In genomic region chr15:83099533-83100331, GRCm38 (mm10) we compare ENCODE assay signal across 8 mouse cellular contexts. TPM values are rescaled to one million over a fixed set of nuclear protein-coding genes. Genes with fewer than 3 reads are reported as not detected.
DNase-seq lines count a peak whose midpoint lies in the region; ATAC-seq and TF ChIP-seq lines count a peak whose summit lies in the region.

No protein-coding gene starts in this region.

- WGBS in intestine, embryonic 16.5 days = 3% methylated on average over 31 of the region's 31 CpGs
- 5% methylated on average over 31 of the region's 31 CpGs for WGBS in liver, embryonic 12.5 days (ENCODE audit: insufficient replicate concordance)
- 3% methylated on average over 31 of the region's 31 CpGs for WGBS in stomach, embryonic 14.5 days

- peak overlapping the region; percentile 16 for H3ac ChIP-seq in myocyte (ENCODE audit: control insufficient read depth, insufficient read length)

- peak; percentile 97 for ATAC-seq in granulocyte monocyte progenitor cell, adult 5-6 weeks (replicated peaks; ENCODE audit: poor library complexity, severe bottlenecking)
- ATAC-seq in intestine, embryonic 16.5 days = peak; percentile 95
- ATAC-seq in liver, embryonic 12.5 days = peak; percentile 91
- ATAC-seq in stomach, embryonic 14.5 days (ENCODE audit: insufficient number of reproducible peaks, insufficient read depth, low FRiP score, low read depth) = peak; percentile 90

- H3K4me1 ChIP-seq in intestine, embryonic 16.5 days (ENCODE audit: control insufficient read depth, insufficient read depth, low read length) = peaks cover 10% of the 10 kb centered on the region
- peaks cover 19% of the 10 kb centered on the region for H3K4me1 ChIP-seq in liver, embryonic 12.5 days
- peaks cover 11% of the 10 kb centered on the region; the same call in 1 of the 2 replicates for H3K4me1 ChIP-seq in stomach, embryonic 14.5 days (ENCODE audit: control insufficient read depth, insufficient read depth, low read length)

- no peaks in the 10 kb centered on the region for H3K79me2 ChIP-seq in myocyte (ENCODE audit: control insufficient read depth, insufficient read depth)

- TF ChIP-seq POLR2A in myocyte (IDR thresholded peaks at IDR 0.05; ENCODE audit: insufficient read length, low read depth) = peak; percentile 85

- peak overlapping the region; percentile 86 for H3K9ac ChIP-seq in intestine, embryonic 16.5 days (ENCODE audit: low read depth, low read length)
- H3K9ac ChIP-seq in liver, embryonic 12.5 days = peak overlapping the region; percentile 81
- H3K9ac ChIP-seq in stomach, embryonic 14.5 days (replicated peaks; ENCODE audit: low read depth, low read length) = peak overlapping the region; percentile 66

- no peaks in the 10 kb centered on the region for H3K36me3 ChIP-seq in intestine, embryonic 16.5 days (ENCODE audit: control insufficient read depth, insufficient read depth, low read length)
- H3K36me3 ChIP-seq in liver, embryonic 12.5 days = no peaks in the 10 kb centered on the region
- no peaks in the 10 kb centered on the region for H3K36me3 ChIP-seq in myocyte (ENCODE audit: control insufficient read depth, insufficient read depth)
- no peaks in the 10 kb centered on the region; the same call in 1 of the 2 replicates for H3K36me3 ChIP-seq in stomach, embryonic 14.5 days (ENCODE audit: control insufficient read depth, insufficient read depth, low read length)

- H3K27me3 ChIP-seq in intestine, embryonic 16.5 days (replicated peaks; ENCODE audit: control insufficient read depth, insufficient read depth, low read length) = no peaks in the 10 kb centered on the region
- H3K27me3 ChIP-seq in liver, embryonic 12.5 days (replicated peaks) = peaks cover 20% of the 10 kb centered on the region
- no peaks in the 10 kb centered on the region for H3K27me3 ChIP-seq in myocyte (ENCODE audit: control insufficient read depth, insufficient read depth, insufficient read length)
- no peaks in the 10 kb centered on the region for H3K27me3 ChIP-seq in stomach, embryonic 14.5 days (ENCODE audit: control insufficient read depth, insufficient read depth, low read length)

- H3K4me3 ChIP-seq in intestine, embryonic 16.5 days (ENCODE audit: low read length) = peak overlapping the region; percentile 70
- H3K4me3 ChIP-seq in liver, embryonic 12.5 days = peak overlapping the region; percentile 68
- H3K4me3 ChIP-seq in myocyte = peak overlapping the region; percentile 52
- peak overlapping the region; percentile 49 for H3K4me3 ChIP-seq in stomach, embryonic 14.5 days (ENCODE audit: low read depth, low read length)

- peak overlapping the region; percentile 52; the same call in 1 of the 2 replicates for H3K27ac ChIP-seq in intestine, embryonic 16.5 days (ENCODE audit: low read length)
- peak overlapping the region; percentile 65; the same call in 1 of the 2 replicates for H3K27ac ChIP-seq in liver, embryonic 12.5 days
- no peak overlapping the region for H3K27ac ChIP-seq in stomach, embryonic 14.5 days (ENCODE audit: low read length)

- DNase-seq in left cerebral cortex, adult 18-20 months (ENCODE audit: low spot score in 2 of 2) = peak; percentile 47 to 58
- DNase-seq in left cerebral cortex, adult 11 months (ENCODE audit: low spot score) = no peak
- peak; percentile 94 for DNase-seq in embryo, embryonic 11 days

- no peaks in the 10 kb centered on the region for H3K9me3 ChIP-seq in intestine, embryonic 16.5 days (ENCODE audit: control insufficient read depth, low read length)
- H3K9me3 ChIP-seq in liver, embryonic 12.5 days (replicated peaks) = no peaks in the 10 kb centered on the region
- H3K9me3 ChIP-seq in stomach, embryonic 14.5 days (ENCODE audit: control insufficient read depth, low read depth, low read length) = no peaks in the 10 kb centered on the region

- H3K4me2 ChIP-seq in intestine, embryonic 16.5 days (ENCODE audit: low read depth, low read length) = peak overlapping the region; percentile 90
- H3K4me2 ChIP-seq in liver, embryonic 12.5 days = peak overlapping the region; percentile 94
- peak overlapping the region; percentile 99 for H3K4me2 ChIP-seq in myocyte (ENCODE audit: low read depth)
- H3K4me2 ChIP-seq in stomach, embryonic 14.5 days (replicated peaks; ENCODE audit: low read depth, low read length) = peak overlapping the region; percentile 79

TF ChIP-seq in myocyte, 11 proteins besides CTCF, POLR2A, EP300 and RAD21:
- peak; percentile 85 for TF ChIP-seq POLR2AphosphoS2 (IDR thresholded peaks at IDR 0.05; ENCODE audit: insufficient read length, low read depth)
- TF ChIP-seq E2F4 (IDR thresholded peaks at IDR 0.05; ENCODE audit: insufficient read depth) = peak; percentile 60
- TF ChIP-seq SRF (IDR thresholded peaks at IDR 0.05; ENCODE audit: control insufficient read depth, insufficient read length, low read depth) = no peak
- no peak for TF ChIP-seq TCF12 (IDR thresholded peaks at IDR 0.05; ENCODE audit: insufficient read depth, poor library complexity, severe bottlenecking)

RNA-seq across cellular contexts. Expression of gene Serhl, which starts 10.4 kb away (rescaled TPM):
- 1 to 10 TPM; 9.0 to 9.4 TPM for total RNA-seq in left cerebral cortex, adult 18-20 months (2021)
- 48.6 and 66.5 TPM in 2 replicates for total RNA-seq in granulocyte monocyte progenitor cell, adult 5-6 weeks (2014; fragmentation: Nextera tagmentation)
- 28.0 and 39.1 TPM in 2 replicates for total RNA-seq in granulocyte monocyte progenitor cell, adult 5-6 weeks (2017)
- polyA plus RNA-seq in intestine, embryonic 16.5 days (2015; fragmentation: Nextera tagmentation; extraction: Ambion mirVana) = 59.5 and 71.0 TPM in 2 replicates
- 24.5 and 28.0 TPM in 2 replicates for polyA plus RNA-seq in liver, embryonic 12.5 days (2016; fragmentation: Nextera tagmentation; extraction: Ambion mirVana)
- polyA plus RNA-seq in myocyte (2012; fragmentation: generic; extraction: Trizol) = 33.7 TPM
- 58.9 and 61.7 TPM in 2 replicates for polyA plus RNA-seq in stomach, embryonic 14.5 days (2014; fragmentation: Nextera tagmentation; extraction: Ambion mirVana)

RNA-seq across cellular contexts. Expression of gene Rrp7a, which starts 22.9 kb away (rescaled TPM):
- 100 to 1,000 TPM; 154 to 189 TPM for total RNA-seq in left cerebral cortex, adult 18-20 months (2021)
- total RNA-seq in granulocyte monocyte progenitor cell, adult 5-6 weeks (2014; fragmentation: Nextera tagmentation) = 26.9 and 35.9 TPM in 2 replicates
- total RNA-seq in granulocyte monocyte progenitor cell, adult 5-6 weeks (2017) = 50.0 and 88.6 TPM in 2 replicates
- 69.4 and 75.4 TPM in 2 replicates for polyA plus RNA-seq in intestine, embryonic 16.5 days (2015; fragmentation: Nextera tagmentation; extraction: Ambion mirVana)
- 36.5 and 42.3 TPM in 2 replicates for polyA plus RNA-seq in liver, embryonic 12.5 days (2016; fragmentation: Nextera tagmentation; extraction: Ambion mirVana)
- 172 TPM for polyA plus RNA-seq in myocyte (2012; fragmentation: generic; extraction: Trizol)
- polyA plus RNA-seq in stomach, embryonic 14.5 days (2014; fragmentation: Nextera tagmentation; extraction: Ambion mirVana) = 45.9 and 49.3 TPM in 2 replicates

RNA-seq across cellular contexts. Expression of gene Poldip3, which starts 49.5 kb away (rescaled TPM):
- 10 to 100 TPM; 83.2 to 93.1 TPM for total RNA-seq in left cerebral cortex, adult 18-20 months (2021)
- 56.1 and 72.5 TPM in 2 replicates for total RNA-seq in granulocyte monocyte progenitor cell, adult 5-6 weeks (2014; fragmentation: Nextera tagmentation)
- 78.7 and 81.9 TPM in 2 replicates for total RNA-seq in granulocyte monocyte progenitor cell, adult 5-6 weeks (2017)
- 104 and 106 TPM in 2 replicates for polyA plus RNA-seq in intestine, embryonic 16.5 days (2015; fragmentation: Nextera tagmentation; extraction: Ambion mirVana)
- polyA plus RNA-seq in liver, embryonic 12.5 days (2016; fragmentation: Nextera tagmentation; extraction: Ambion mirVana) = 83.0 and 86.7 TPM in 2 replicates
- 85.9 TPM for polyA plus RNA-seq in myocyte (2012; fragmentation: generic; extraction: Trizol)
- 158 and 161 TPM in 2 replicates for polyA plus RNA-seq in stomach, embryonic 14.5 days (2014; fragmentation: Nextera tagmentation; extraction: Ambion mirVana)
